Mouse (Mus musculus) hindbrain, embryonic 13.5 days (tissue): ENCODE results near the gene Tgif1. TPM values are rescaled to one million over a fixed set of nuclear protein-coding genes. Genes with fewer than 3 reads are reported as not detected.

Experiments
- ATAC-seq: fragments of 200-750 bp; cut with Nextera tagmentation; 2 replicates; pipeline ENCODE4 v1.8.0; 2017; ENCODE audit warnings: moderate TSS enrichment; ENCODE audit not compliant: low FRiP score
- H3K27ac ChIP-seq: fragments of 300-500 bp; sonication (generic); 2 replicates; pipeline ENCODE4 v1.5.1; 2015; ENCODE audit warnings: inconsistent platforms, mild to moderate bottlenecking, moderate library complexity
- H3K27me3 ChIP-seq: fragments of 300-500 bp; sonication (generic); 2 replicates; pipeline ENCODE4 v1.6.1; 2015; ENCODE audit warnings: mild to moderate bottlenecking, inconsistent platforms
- H3K36me3 ChIP-seq: fragments of 300-500 bp; sonication (generic); 2 replicates; pipeline ENCODE4 v1.6.1; 2015; ENCODE audit warnings: mild to moderate bottlenecking, inconsistent platforms
- H3K4me1 ChIP-seq: fragments of 300-500 bp; sonication (generic); replicated peaks from 2 replicates; pipeline ENCODE4 v1.6.1; 2015; ENCODE audit warnings: inconsistent platforms
- H3K4me2 ChIP-seq: fragments of 300-500 bp; sonication (generic); 2 replicates; pipeline ENCODE4 v1.6.1; 2015; ENCODE audit warnings: inconsistent platforms, mild to moderate bottlenecking, moderate library complexity
- H3K4me3 ChIP-seq: fragments of 300-500 bp; sonication (generic); 2 replicates; pipeline ENCODE4 v1.5.1; 2015; ENCODE audit warnings: mild to moderate bottlenecking, inconsistent platforms
- H3K9ac ChIP-seq: fragments of 300-500 bp; sonication (generic); 2 replicates; pipeline ENCODE4 v1.6.1; 2015; ENCODE audit warnings: mild to moderate bottlenecking, inconsistent platforms
- H3K9me3 ChIP-seq: fragments of 300-500 bp; sonication (generic); 2 replicates; pipeline ENCODE4 v1.6.1; 2016; ENCODE audit warnings: inconsistent platforms
- WGBS: fragments of 180-500 bp; shearing (Covaris S2); methylation state at CpG from one replicate; pipeline ENCODE4 v1.1.7; 2015; 5-methylcytosine and 5-hydroxymethylcytosine counted together
- microRNA counts: library from miRNA; unstranded; fragments of <30 nt; microRNA quantifications from one replicate; lab custom pipeline; 2016
- microRNA-seq: library from miRNA; unstranded; fragments of <30 nt; microRNA quantifications from one replicate; pipeline ENCODE4, GENCODE M21; 2016
- polyA plus RNA-seq: library from polyadenylated mRNA; unstranded; fragments of >200 nt; fragmentation: Nextera tagmentation; extraction: Ambion mirVana; gene quantifications from 2 replicates; pipeline ENCODE4 v1.2.1, GENCODE M21; 2015

Tgif1 gene
- polyA plus RNA-seq, 1 experiment from 2014 or later: 26.4 TPM

DNA sequence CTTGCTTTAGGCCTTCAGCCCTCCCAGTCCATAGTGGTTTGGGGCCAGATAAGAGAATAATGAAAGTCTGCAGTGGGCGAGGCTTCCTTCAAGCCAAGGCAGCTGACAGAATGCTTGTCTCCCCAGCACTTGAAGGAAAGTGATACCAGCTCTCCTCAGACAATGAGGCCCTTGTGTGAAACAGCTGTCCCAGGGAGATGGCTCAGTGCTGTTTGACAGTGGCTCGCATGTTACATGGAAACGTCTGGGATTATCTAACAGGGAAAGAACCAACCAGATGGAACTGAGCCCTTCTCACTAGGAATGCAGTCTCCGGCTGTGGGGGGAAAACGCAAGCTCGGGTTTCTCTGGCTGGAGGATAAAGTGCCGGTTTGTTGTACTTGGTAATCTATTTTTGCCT lies 59.1 kb downstream of the Tgif1 start:
- peaks cover 11% of the 10 kb centered on the region for H3K4me1 ChIP-seq
- no peaks in the 10 kb centered on the region for H3K36me3 ChIP-seq
- 6% methylated on average over 7 of the region's 7 CpGs for WGBS
- peak overlapping the region; percentile 25; the same call in 1 of the 2 replicates for H3K9ac ChIP-seq
- H3K4me2 ChIP-seq: no peak overlapping the region
- no peaks in the 10 kb centered on the region for H3K9me3 ChIP-seq
- H3K27ac ChIP-seq: peak overlapping the region; percentile 66
- no peaks in the 10 kb centered on the region for H3K27me3 ChIP-seq
- no peak overlapping the region for H3K4me3 ChIP-seq
- peak; percentile 75 for ATAC-seq

MicroRNAs encoded within 50 kb of the gene (microRNA counts, 519-probe panel; counts per million panel counts)
- microRNA mmu-miR-1195 (lab: Ali Mortazavi, UCI): 51.3 counts per million

Small RNAs within 50 kb of the gene (microRNA-seq; reads per million reads assigned to microRNA genes)
- gene Mir1195: not detected

Other genes with a start within 250 kb of the Tgif1 start
- 1.2 and 1.6 TPM in 2 replicates for gene Myom1, start 149.1 kb upstream of the Tgif1 start, polyA plus RNA-seq
- gene Myl12a, start 149.3 kb upstream of the Tgif1 start, polyA plus RNA-seq: 153 and 157 TPM in 2 replicates